ENCODE assay signal across 12 mouse cellular contexts in the genomic region with DNA sequence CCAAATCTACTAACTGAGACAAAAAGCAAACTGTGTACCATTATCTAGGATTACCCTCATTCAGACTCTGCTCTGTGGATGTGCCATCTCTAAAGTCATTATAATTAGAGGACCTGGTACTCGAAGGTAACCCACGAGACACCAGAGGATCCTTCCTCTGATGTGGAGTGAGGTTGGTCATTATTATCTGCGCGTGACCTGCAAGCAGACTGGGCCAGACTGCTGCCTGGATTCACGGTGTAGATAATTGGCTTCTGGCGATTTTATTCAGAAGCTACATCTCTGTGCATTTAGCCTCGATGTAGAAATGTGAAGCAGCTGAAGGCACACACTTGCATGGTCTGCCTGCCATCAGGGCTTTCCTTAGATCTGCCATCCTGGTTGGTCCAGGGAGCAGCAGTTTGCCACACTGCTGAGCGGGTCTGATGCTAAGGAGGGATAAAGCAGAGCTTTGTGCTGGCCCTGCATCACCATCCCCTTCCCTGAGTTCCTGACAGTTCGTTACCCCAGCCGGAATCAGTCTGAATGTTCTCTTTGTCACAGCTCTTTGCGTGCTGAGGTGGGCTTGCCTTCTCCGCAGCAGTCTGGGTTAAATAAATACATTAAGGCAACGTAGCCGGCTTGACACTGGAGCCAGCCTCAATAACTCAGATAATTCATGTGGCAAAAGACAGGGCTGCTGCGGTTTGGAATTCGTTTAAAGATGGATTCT.
DNase-seq lines count a peak whose midpoint lies in the region; ATAC-seq and TF ChIP-seq lines count a peak whose summit lies in the region.
"Had no signal": no experiment of that assay in that cellular context is flagged by ENCODE, and none has a peak within 500 bp of the region (broad histone marks: within the 10 kb centered on the region; RNA-seq: fewer than 3 reads in every experiment).

No protein-coding gene starts in this region.

- H3K27me3 ChIP-seq in lung, embryonic 16.5 days (ENCODE audit: control insufficient read depth, insufficient read depth, low read depth, low read length): no peaks in the 10 kb centered on the region
- H3K27me3 ChIP-seq in lung, postnatal 0 days (replicated peaks; ENCODE audit: insufficient read depth, low read length): no peaks in the 10 kb centered on the region
- no peaks in the 10 kb centered on the region for H3K27me3 ChIP-seq in hindbrain, embryonic 12.5 days
- H3K27me3 ChIP-seq in midbrain, embryonic 12.5 days: peaks cover 5% of the 10 kb centered on the region; the same call in 1 of the 2 replicates
- H3K27me3 ChIP-seq: heart, embryonic 13.5 days; megakaryocyte, embryonic 14.5 days had no signal

- no peak for TF ChIP-seq EP300 in lung, postnatal 0 days (IDR thresholded peaks at IDR 0.05)

- peak overlapping the region; percentile 32 for H3K27ac ChIP-seq in lung, embryonic 16.5 days (ENCODE audit: low read length)
- no peak overlapping the region for H3K27ac ChIP-seq in lung, postnatal 0 days (ENCODE audit: low read length)
- H3K27ac ChIP-seq in hindbrain, embryonic 12.5 days: peak overlapping the region; percentile 77
- H3K27ac ChIP-seq in midbrain, embryonic 12.5 days (replicated peaks): peak overlapping the region; percentile 63
- H3K27ac ChIP-seq: heart, embryonic 13.5 days had no signal

- H3K4me1 ChIP-seq in lung, embryonic 16.5 days (replicated peaks; ENCODE audit: control insufficient read depth, insufficient read depth, low read length): peaks cover 20% of the 10 kb centered on the region
- H3K4me1 ChIP-seq in lung, postnatal 0 days (ENCODE audit: insufficient read depth, low read depth, low read length): no peaks in the 10 kb centered on the region
- peaks cover 11% of the 10 kb centered on the region; the same call in 1 of the 2 replicates for H3K4me1 ChIP-seq in hindbrain, embryonic 12.5 days
- H3K4me1 ChIP-seq in midbrain, embryonic 12.5 days: peaks cover 14% of the 10 kb centered on the region; the same call in 1 of the 2 replicates
- H3K4me1 ChIP-seq: megakaryocyte, embryonic 14.5 days had no signal

- H3K36me3 ChIP-seq in lung, embryonic 16.5 days (ENCODE audit: control insufficient read depth, insufficient read depth, low read length): no peaks in the 10 kb centered on the region
- H3K36me3 ChIP-seq in lung, postnatal 0 days (ENCODE audit: insufficient read depth, low read length): no peaks in the 10 kb centered on the region
- H3K36me3 ChIP-seq in hindbrain, embryonic 12.5 days: no peaks in the 10 kb centered on the region
- H3K36me3 ChIP-seq in midbrain, embryonic 12.5 days: no peaks in the 10 kb centered on the region
- H3K36me3 ChIP-seq: heart, embryonic 13.5 days had no signal

- no peak for DNase-seq in lung, postnatal 0 days (ENCODE audit: low spot score)
- no peak for DNase-seq in spleen, adult 12 weeks (ENCODE audit: low spot score)
- DNase-seq in adrenal gland, postnatal 4 days (ENCODE audit: low spot score in 2 of 2): no peak
- DNase-seq: adrenal gland, adult 8-10 months; spleen, adult 18-20 months had no signal

- TF ChIP-seq CTCF in lung, postnatal 0 days (IDR thresholded peaks at IDR 0.05): no peak

- ATAC-seq in lung, embryonic 16.5 days (ENCODE audit: low read depth): no peak
- no peak for ATAC-seq in lung, postnatal 0 days
- ATAC-seq in hindbrain, embryonic 12.5 days (ENCODE audit: low FRiP score): no peak
- peak; percentile 30; the same call in 1 of the 2 replicates for ATAC-seq in midbrain, embryonic 12.5 days (ENCODE audit: low FRiP score, low read depth)
- ATAC-seq in cerebellum, adult (ENCODE audit: insufficient number of reproducible peaks, low FRiP score, low TSS enrichment): no peak
- ATAC-seq in CD4-positive, CD25-positive, alpha-beta regulatory T cell, adult 4 months: no peak

- 36% methylated on average over 16 of the region's 16 CpGs for WGBS in lung, embryonic 16.5 days
- WGBS in lung, postnatal 0 days: 43% methylated on average over 16 of the region's 16 CpGs
- 35% methylated on average over 16 of the region's 16 CpGs for WGBS in hindbrain, embryonic 12.5 days
- WGBS in midbrain, embryonic 12.5 days: 28% methylated on average over 16 of the region's 16 CpGs

- no peak overlapping the region for H3K4me2 ChIP-seq in lung, embryonic 16.5 days (ENCODE audit: low read depth, low read length)
- no peak overlapping the region for H3K4me2 ChIP-seq in lung, postnatal 0 days (replicated peaks; ENCODE audit: low read depth, low read length)
- H3K4me2 ChIP-seq in hindbrain, embryonic 12.5 days (replicated peaks): peak overlapping the region; percentile 1; the same call in 1 of the 2 replicates
- peak overlapping the region; percentile 12; the same call in 1 of the 2 replicates for H3K4me2 ChIP-seq in midbrain, embryonic 12.5 days (replicated peaks)
- H3K4me2 ChIP-seq: heart, embryonic 13.5 days had no signal

- H3K9me3 ChIP-seq in lung, embryonic 16.5 days (ENCODE audit: control insufficient read depth, low read length): no peaks in the 10 kb centered on the region; the same call in 1 of the 2 replicates
- H3K9me3 ChIP-seq in lung, postnatal 0 days (ENCODE audit: low read length): no peaks in the 10 kb centered on the region; the same call in 1 of the 2 replicates
- peaks cover 11% of the 10 kb centered on the region; the same call in 1 of the 2 replicates for H3K9me3 ChIP-seq in hindbrain, embryonic 12.5 days (replicated peaks)
- H3K9me3 ChIP-seq in midbrain, embryonic 12.5 days: peaks cover 7% of the 10 kb centered on the region

- H3K9ac ChIP-seq in lung, embryonic 16.5 days (ENCODE audit: low read length): peak overlapping the region; percentile 31; the same call in 1 of the 2 replicates
- H3K9ac ChIP-seq in lung, postnatal 0 days (replicated peaks; ENCODE audit: low read depth): no peak overlapping the region
- H3K9ac ChIP-seq in hindbrain, embryonic 12.5 days: no peak overlapping the region
- 0 out of 2 replicates have a peak overlapping the region, but pooled peaks have one; percentile 2 for H3K9ac ChIP-seq in midbrain, embryonic 12.5 days (replicated peaks)
- H3K9ac ChIP-seq: heart, embryonic 13.5 days had no signal

- no peak overlapping the region for H3K4me3 ChIP-seq in lung, embryonic 16.5 days (ENCODE audit: low read length)
- no peak overlapping the region for H3K4me3 ChIP-seq in lung, postnatal 0 days (ENCODE audit: low read depth, low read length)
- H3K4me3 ChIP-seq in hindbrain, embryonic 12.5 days: no peak overlapping the region
- H3K4me3 ChIP-seq in midbrain, embryonic 12.5 days: no peak overlapping the region
- H3K4me3 ChIP-seq: heart, embryonic 13.5 days; megakaryocyte, embryonic 14.5 days had no signal

Comparison
In these comparisons a context has a peak if more than half of its experiments do, and no peak if none do; other contexts are left out.
1. H3K9ac ChIP-seq: peak in lung, embryonic 16.5 days (single experiment) and midbrain, embryonic 12.5 days (single experiment); none in lung, postnatal 0 days (single experiment) and hindbrain, embryonic 12.5 days (single experiment).
2. H3K4me2 ChIP-seq: peak in hindbrain, embryonic 12.5 days (single experiment) and midbrain, embryonic 12.5 days (single experiment); none in lung, embryonic 16.5 days (single experiment) and lung, postnatal 0 days (single experiment).